Mouse (Mus musculus) ES-Bruce4 (cell line): Measurements from ENCODE around the gene Macrod2.

ENCODE experiments used
- CTCF ChIP-seq: IDR thresholded peaks from one replicate; pipeline ENCODE4 v1.8.1; 2011; ENCODE audit warnings: low read depth, low read length
- POLR2A ChIP-seq: IDR thresholded peaks from one replicate; pipeline ENCODE4 v1.8.1; 2011; ENCODE audit warnings: low read length; ENCODE audit not compliant: insufficient read depth

GRCm38 (mm10) chr2:142393546-142393945 lies 1998.4 kb downstream of the Macrod2 start:
- TF ChIP-seq CTCF, result no peak
- no peak for TF ChIP-seq POLR2A
